Mouse (Mus musculus): Measurements from ENCODE around the gene Ly6g6f. TPM values are rescaled to one million over a fixed set of nuclear protein-coding genes. Genes with fewer than 3 reads are reported as not detected.

The Ly6g6f gene
- total RNA-seq, 2 experiments from 2014 or later = 0.31 to 0.55 TPM

DNA sequence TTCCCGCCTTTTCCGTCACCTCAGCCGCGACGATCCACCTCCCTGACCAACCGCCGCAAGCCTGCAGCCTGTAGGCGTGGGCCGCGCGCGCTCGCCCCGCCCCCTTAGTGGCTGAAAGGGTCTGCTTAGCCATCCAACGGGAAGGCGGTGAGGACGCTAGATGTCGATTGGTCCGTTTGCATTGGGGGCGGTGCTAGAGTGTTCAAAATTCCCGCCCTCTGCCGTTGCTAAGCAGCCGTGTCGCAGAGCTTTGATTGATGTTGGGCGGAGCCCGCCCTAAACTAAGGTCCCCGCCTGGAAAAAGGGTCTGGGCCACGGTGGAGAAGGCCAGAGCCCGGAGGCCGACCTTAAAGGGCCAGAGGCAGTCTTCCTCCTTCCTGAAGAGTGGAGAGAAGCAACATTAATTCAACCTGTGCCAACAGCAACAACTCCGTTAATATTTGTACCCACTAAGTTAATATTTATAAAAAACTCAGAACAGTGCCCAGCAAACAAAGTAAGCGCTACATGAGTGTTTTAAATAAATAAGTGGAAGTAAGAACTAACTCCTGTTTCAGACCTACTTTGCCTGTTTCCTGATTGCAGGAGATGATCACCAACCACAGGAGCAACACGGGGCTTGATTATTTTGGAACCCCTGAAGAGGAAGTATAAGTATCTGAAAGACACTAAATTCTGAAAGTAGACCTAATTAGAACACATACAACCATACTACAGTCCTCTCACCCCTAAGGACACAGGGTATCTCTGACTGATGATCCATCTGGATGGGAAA lies 38.5 kb downstream of the Ly6g6f start, which contains the start of gene Msh5:
Gene Msh5, minus strand, starts transcription at position 65 of the 775 bp plus-strand sequence.

Other genes starting within 250 kb of the Ly6g6f start
- gene Stk19, start 248.7 kb downstream of the Ly6g6f start, total RNA-seq (2023) = 10 to 100 TPM; 39.4 to 40.7 TPM
- gene Dxo, start 248.6 kb downstream of the Ly6g6f start, total RNA-seq (2023) = 10 to 100 TPM; 46.2 to 53.2 TPM
- 10 to 100 TPM; 83.2 to 91.6 TPM for gene Skiv2l, start 235.4 kb downstream of the Ly6g6f start, total RNA-seq (2023)
- 10 to 100 TPM; 24.1 to 27.8 TPM for gene Nelfe, start 235.2 kb downstream of the Ly6g6f start, total RNA-seq (2023)
- gene Cfb, start 223.1 kb downstream of the Ly6g6f start, total RNA-seq (2023) = under 1 TPM; 0.64 to 0.73 TPM
- gene Zbtb12, start 206.1 kb downstream of the Ly6g6f start, total RNA-seq (2023) = 1 to 10 TPM; 2.7 to 2.8 TPM
- not detected for gene Gm20547, start 203.6 kb downstream of the Ly6g6f start, total RNA-seq (2023)
- 1 to 10 TPM in 1 of 2 experiments, under 1 TPM in 1; 0.22 to 1.6 TPM for gene C2, start 187.3 kb downstream of the Ly6g6f start, total RNA-seq (2023)
- gene Ehmt2, start 187.1 kb downstream of the Ly6g6f start, total RNA-seq (2023) = 10 to 100 TPM; 58.0 to 71.6 TPM
- under 1 TPM in 1 of 2 experiments, not detected in 1; 0.24 TPM for gene Slc44a4, start 171.1 kb downstream of the Ly6g6f start, total RNA-seq (2023)
- gene Neu1, start 154.4 kb downstream of the Ly6g6f start, total RNA-seq (2023) = 10 to 100 TPM; 71.5 to 75.3 TPM
- gene Hspa1b, start 126.4 kb downstream of the Ly6g6f start, total RNA-seq (2023) = 10 to 100 TPM in 1 of 2 experiments, 1 to 10 TPM in 1; 6.4 to 28.6 TPM
- not detected for gene Gm20481, start 115.7 kb downstream of the Ly6g6f start, total RNA-seq (2023)
- 10 to 100 TPM; 14.6 to 41.1 TPM for gene Hspa1a, start 113.5 kb downstream of the Ly6g6f start, total RNA-seq (2023)
- not detected for gene Hspa1l, start 112.9 kb downstream of the Ly6g6f start, total RNA-seq (2023)
- gene Lsm2, start 103.7 kb downstream of the Ly6g6f start, total RNA-seq (2023) = 10 to 100 TPM; 29.9 to 39.2 TPM
- 10 to 100 TPM; 61.3 to 70.3 TPM for gene Vars, start 84.6 kb downstream of the Ly6g6f start, total RNA-seq (2023)
- not detected for gene Vwa7, start 69.0 kb downstream of the Ly6g6f start, total RNA-seq (2023)
- under 1 TPM; 0.82 to 0.84 TPM for gene Sapcd1, start 57.6 kb downstream of the Ly6g6f start, total RNA-seq (2023)
- 1 to 10 TPM; 6.7 to 8.8 TPM for gene Msh5, start 38.9 kb downstream of the Ly6g6f start, total RNA-seq (2023)
- 100 to 1,000 TPM; 271 to 302 TPM for gene Clic1, start 35.6 kb downstream of the Ly6g6f start, total RNA-seq (2023)
- gene Ddah2, start 26.6 kb downstream of the Ly6g6f start, total RNA-seq (2023) = 1 to 10 TPM; 3.4 to 4.6 TPM
- gene Ly6g6c, start 20.2 kb downstream of the Ly6g6f start, total RNA-seq (2023) = not detected
- under 1 TPM; 0.64 to 0.93 TPM for gene Mpig6b, start 19.4 kb downstream of the Ly6g6f start, total RNA-seq (2023)
- gene Ly6g6e, start 8.7 kb downstream of the Ly6g6f start, total RNA-seq (2023) = not detected
- not detected for gene Ly6g6d, start 7.5 kb downstream of the Ly6g6f start, total RNA-seq (2023)
- 10 to 100 TPM; 48.8 to 54.6 TPM for gene Abhd16a, start 3.7 kb upstream of the Ly6g6f start, total RNA-seq (2023)
- not detected for gene Ly6g5c, start 22.7 kb upstream of the Ly6g6f start, total RNA-seq (2023)
- gene Ly6g5b, start 29.8 kb upstream of the Ly6g6f start, total RNA-seq (2023) = 10 to 100 TPM; 15.2 to 16.0 TPM
- 10 to 100 TPM; 25.6 to 26.4 TPM for gene Gpank1, start 35.8 kb upstream of the Ly6g6f start, total RNA-seq (2023)
- gene Csnk2b, start 36.4 kb upstream of the Ly6g6f start, total RNA-seq (2023) = 100 to 1,000 TPM; 171 to 190 TPM
- 10 to 100 TPM; 17.0 to 23.1 TPM for gene D17H6S53E, start 40.8 kb upstream of the Ly6g6f start, total RNA-seq (2023)
- gene Apom, start 46.4 kb upstream of the Ly6g6f start, total RNA-seq (2023) = not detected
- 100 to 1,000 TPM; 245 to 298 TPM for gene Bag6, start 49.6 kb upstream of the Ly6g6f start, total RNA-seq (2023)
- 100 to 1,000 TPM; 187 TPM for gene Prrc2a, start 79.3 kb upstream of the Ly6g6f start, total RNA-seq (2023)
- gene Aif1, start 90.5 kb upstream of the Ly6g6f start, total RNA-seq (2023) = 10 to 100 TPM; 15.4 to 17.4 TPM
- gene Lst1, start 102.8 kb upstream of the Ly6g6f start, total RNA-seq (2023) = 100 to 1,000 TPM; 614 to 632 TPM
- 10 to 100 TPM; 89.3 to 97.8 TPM for gene Ltb, start 108.8 kb upstream of the Ly6g6f start, total RNA-seq (2023)
- gene Tnf, start 116.4 kb upstream of the Ly6g6f start, total RNA-seq (2023) = 10 to 100 TPM; 62.5 to 72.6 TPM
- gene Lta, start 119.7 kb upstream of the Ly6g6f start, total RNA-seq (2023) = under 1 TPM in 1 of 2 experiments, not detected in 1; 0.26 TPM
- under 1 TPM in 1 of 2 experiments, not detected in 1; 0.75 TPM for gene Gm16181, start 135.2 kb upstream of the Ly6g6f start, total RNA-seq (2023)
- 1 to 10 TPM; 2.2 to 3.4 TPM for gene Atp6v1g2, start 148.1 kb upstream of the Ly6g6f start, total RNA-seq (2023)
- 10 to 100 TPM; 21.5 to 22.1 TPM for gene Nfkbil1, start 150.2 kb upstream of the Ly6g6f start, total RNA-seq (2023)
- 100 to 1,000 TPM; 206 to 207 TPM for gene Ddx39b, start 156.1 kb upstream of the Ly6g6f start, total RNA-seq (2023)
- gene H2-D1, start 177.1 kb upstream of the Ly6g6f start, total RNA-seq (2023) = 1,000 to 10,000 TPM; 1,338 to 1,458 TPM
- 1 to 10 TPM; 5.6 to 6.6 TPM for gene H2-Q1, start 234.8 kb upstream of the Ly6g6f start, total RNA-seq (2023)